9 mouse cellular contexts compared by ENCODE assay signal in genomic region chr5:134785691-134786371, GRCm38 (mm10). TPM values are rescaled to one million over a fixed set of nuclear protein-coding genes. Genes with fewer than 3 reads are reported as not detected.
DNase-seq lines count a peak whose midpoint lies in the region; ATAC-seq and TF ChIP-seq lines count a peak whose summit lies in the region.
"Had no signal": no experiment of that assay in that cellular context is flagged by ENCODE, and none has a peak within 500 bp of the region (broad histone marks: within the 10 kb centered on the region; RNA-seq: fewer than 3 reads in every experiment).

No protein-coding gene starts in this region.

- 0 out of 2 replicates have a peak, but pooled peaks cover 5% of the 10 kb centered on the region for H3K27me3 ChIP-seq in limb, embryonic 13.5 days

- no peaks in the 10 kb centered on the region for H3K36me3 ChIP-seq in ES-E14 (ENCODE audit: control insufficient read depth, insufficient read depth, low read length, poor library complexity, severe bottlenecking)
- no peaks in the 10 kb centered on the region for H3K36me3 ChIP-seq in limb, embryonic 13.5 days

- H3K9ac ChIP-seq in ES-E14 (ENCODE audit: insufficient read depth, low read depth, low read length, poor library complexity, severe bottlenecking) = peak overlapping the region; percentile 48; the same call in 1 of the 2 replicates
- H3K9ac ChIP-seq in limb, embryonic 13.5 days = 0 out of 2 replicates have a peak overlapping the region, but pooled peaks have one; percentile 43

- H3K9me3 ChIP-seq in ES-E14 (ENCODE audit: control insufficient read depth, insufficient read depth, low read depth, low read length) = no peaks in the 10 kb centered on the region
- H3K9me3 ChIP-seq in limb, embryonic 13.5 days = no peaks in the 10 kb centered on the region

- peak; percentile 60 for DNase-seq in gastrocnemius, adult 2 months
- no peak for DNase-seq in gastrocnemius, adult 18-20 months (ENCODE audit: low spot score)
- no peak for DNase-seq in ES-E14 (ENCODE audit: low read depth, low spot score)
- DNase-seq in gastrocnemius, postnatal 10 days = peak; percentile 25
- DNase-seq in thymus, postnatal 4 days = no peak
- DNase-seq in T-cell, adult 2 months (ENCODE audit: low spot score) = no peak
- DNase-seq in kidney, postnatal 25 days = no peak
- DNase-seq: kidney, adult 11 months had no signal

- in situ Hi-C loops in ES-E14 (cut with MboI; ENCODE audit: low sequenced_read_pairs in 2 of 2, unreplicated experiment in 2 of 2) = no loop called here

- intact Hi-C loops in gastrocnemius, adult 2 months (cut with DNase I) = no loop called here

- H3K4me3 ChIP-seq in gastrocnemius, adult 2 months = no peak overlapping the region
- H3K4me3 ChIP-seq in ES-E14 (ENCODE audit: insufficient read depth in 1 of 2, low read depth in 1 of 2, low read length in 2 of 2, poor library complexity in 1 of 2, severe bottlenecking in 1 of 2) = no peak overlapping the region
- H3K4me3 ChIP-seq in limb, embryonic 13.5 days = no peak overlapping the region

- 70% methylated on average over 25 of the region's 25 CpGs for WGBS in limb, embryonic 13.5 days

- H3K4me2 ChIP-seq in limb, embryonic 13.5 days (replicated peaks) = no peak overlapping the region

- ATAC-seq in limb, embryonic 13.5 days (ENCODE audit: low FRiP score, low read depth) = no peak

- peak overlapping the region; percentile 31; the same call in 1 of the 2 replicates for H3K27ac ChIP-seq in gastrocnemius, adult 2 months
- H3K27ac ChIP-seq in ES-E14 (ENCODE audit: insufficient read depth, low read depth, low read length, poor library complexity, severe bottlenecking) = no peak overlapping the region; the same call in 1 of the 2 replicates
- no peak overlapping the region for H3K27ac ChIP-seq in limb, embryonic 13.5 days

- peaks cover 0 to 20% of the 10 kb centered on the region in 2 experiments; a peak in 2 of 4 replicates for H3K4me1 ChIP-seq in ES-E14 (ENCODE audit: control insufficient read depth in 2 of 2, insufficient read depth in 2 of 2, low read length in 2 of 2, poor library complexity in 1 of 2)
- H3K4me1 ChIP-seq in limb, embryonic 13.5 days = peaks cover 47% of the 10 kb centered on the region

- no peak for TF ChIP-seq CTCF in gastrocnemius, adult 2 months (IDR thresholded peaks at IDR 0.05)

TF ChIP-seq in ES-E14, 5 proteins besides CTCF, POLR2A, EP300 and RAD21:
- TF ChIP-seq MAFK (IDR thresholded peaks at IDR 0.05; ENCODE audit: insufficient read depth, low read depth, low read length) (no peak), ZNF384 (IDR thresholded peaks at IDR 0.05; ENCODE audit: low read depth, low read length) (no peak), ZC3H11A (IDR thresholded peaks at IDR 0.05; ENCODE audit: borderline replicate concordance, low read depth, low read length) (no peak), CHD2 (IDR thresholded peaks at IDR 0.05; ENCODE audit: low read depth, low read length) (no peak), HCFC1 (IDR thresholded peaks at IDR 0.05; ENCODE audit: borderline replicate concordance, insufficient read depth, low read length) (no peak)

RNA-seq across cellular contexts. Expression of gene Eln, which starts 38.7 kb away (rescaled TPM):
- 10 to 100 TPM; 17.6 to 31.6 TPM for total RNA-seq in gastrocnemius, adult 2 months (2021)
- 10 to 100 TPM; 14.1 to 15.7 TPM for total RNA-seq in gastrocnemius, adult 18-20 months (2021)
- total RNA-seq in ES-E14 (2012; rRNA removed) = 0.85 and 0.98 TPM in 2 replicates
- total RNA-seq in gastrocnemius, postnatal 10 days (2021) = 100 to 1,000 TPM; 199 to 219 TPM
- polyA plus RNA-seq in limb, embryonic 13.5 days (2015; fragmentation: Nextera tagmentation; extraction: Ambion mirVana) = 49.7 and 53.8 TPM in 2 replicates

Comparison
In these comparisons a context has a peak if more than half of its experiments do, and no peak if none do; other contexts are left out.
1. DNase-seq: peak in gastrocnemius, adult 2 months (single experiment) and gastrocnemius, postnatal 10 days (single experiment); none in gastrocnemius, adult 18-20 months (single experiment), ES-E14 (single experiment), thymus, postnatal 4 days (single experiment), T-cell, adult 2 months (single experiment) and kidney, postnatal 25 days (0 of 2).
2. RNA of gene Eln, which starts 38.7 kb away (total RNA-seq): 199 to 219 TPM in gastrocnemius, postnatal 10 days; 17.6 to 31.6 TPM in gastrocnemius, adult 2 months, 14.1 to 15.7 TPM in gastrocnemius, adult 18-20 months and 0.85 to 0.98 TPM in ES-E14; every median in the first group is over 4 times any median in the second.